Mouse (Mus musculus): ENCODE results near the gene Tmprss9. TPM values are rescaled to one million over a fixed set of nuclear protein-coding genes. Genes with fewer than 3 reads are reported as not detected.
"Not testable (repeated sequence)": the region's sequence is repeated elsewhere in the genome, so short reads cannot be mapped to it uniquely, and the experiment has no call there.

Tmprss9 gene
- total RNA-seq (2021), result not detected

DNA sequence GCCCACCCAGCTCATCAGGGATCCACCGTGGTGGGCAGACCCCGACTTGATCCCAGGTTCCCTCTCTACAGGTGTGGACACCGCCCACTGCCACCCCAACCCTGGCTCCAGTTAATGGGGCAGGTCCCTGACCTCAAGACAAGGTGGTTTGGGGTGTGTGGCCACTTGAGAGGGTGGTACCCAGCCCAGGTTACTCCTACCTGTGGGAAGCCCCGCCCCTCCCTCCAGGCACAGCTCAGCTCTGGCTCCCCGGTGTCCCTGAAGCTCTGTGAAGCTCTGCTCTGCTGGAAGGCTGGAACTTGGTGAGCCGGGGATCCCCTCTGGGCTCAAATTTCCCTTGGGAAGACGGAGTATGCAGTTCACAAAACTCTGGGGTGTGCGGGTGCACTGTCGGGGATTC is at the start of gene Tmprss9:
TSS of gene Tmprss9 (plus strand) at position 268 of the 400 bp plus-strand sequence.
- intact Hi-C loops (cut with DNase I), result no loop called here
- no peak for DNase-seq

DNA sequence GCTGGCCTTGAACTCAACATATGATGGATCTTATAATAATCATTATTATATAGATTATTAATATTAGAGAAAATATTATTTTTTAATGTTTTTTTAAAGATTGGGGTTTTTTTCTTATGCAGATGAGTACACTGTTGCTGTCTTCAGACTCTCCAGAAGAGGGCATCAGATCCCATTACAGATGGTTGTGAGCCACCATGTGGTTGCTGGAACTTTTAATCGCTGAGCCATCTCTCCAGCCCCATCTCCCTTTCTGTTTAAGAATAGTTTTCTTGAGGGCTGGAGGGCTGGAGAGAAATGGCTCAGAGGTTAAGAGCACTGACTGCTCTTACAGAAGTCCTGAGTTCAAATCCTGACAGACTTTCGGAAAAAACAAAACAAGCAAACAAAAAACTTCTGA is 49.7 kb upstream of the Tmprss9 start:
- intact Hi-C loops (cut with DNase I), result loop anchor here (1.0 kb wide), 2 partner anchors 53 to 58 kb away; no protein-coding TSS in a partner anchor
- DNase-seq, result no peak

DNA sequence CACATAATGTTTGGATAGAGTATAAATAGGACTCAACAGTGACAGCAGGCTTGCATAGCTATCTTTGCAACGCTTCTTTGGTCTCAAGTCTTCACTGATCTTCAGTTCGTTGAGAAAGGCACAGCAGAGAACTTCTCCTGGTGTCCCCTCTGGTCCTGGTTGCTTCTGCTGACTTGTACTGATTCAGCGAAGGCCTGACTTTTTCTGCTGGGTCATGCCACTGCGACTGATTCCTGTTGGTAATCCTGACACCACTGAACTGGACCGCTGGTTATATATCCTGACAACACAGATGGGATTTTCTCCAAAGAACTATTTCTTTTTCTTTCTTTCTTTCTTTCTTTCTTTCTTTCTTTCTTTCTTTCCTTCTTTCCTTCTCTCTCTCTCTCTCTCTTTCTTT is 49.1 kb upstream of the Tmprss9 start:
- intact Hi-C loops (cut with DNase I), result loop anchor here (1.0 kb wide), 2 partner anchors 53 to 58 kb away; no protein-coding TSS in a partner anchor
- DNase-seq, result no peak

DNA sequence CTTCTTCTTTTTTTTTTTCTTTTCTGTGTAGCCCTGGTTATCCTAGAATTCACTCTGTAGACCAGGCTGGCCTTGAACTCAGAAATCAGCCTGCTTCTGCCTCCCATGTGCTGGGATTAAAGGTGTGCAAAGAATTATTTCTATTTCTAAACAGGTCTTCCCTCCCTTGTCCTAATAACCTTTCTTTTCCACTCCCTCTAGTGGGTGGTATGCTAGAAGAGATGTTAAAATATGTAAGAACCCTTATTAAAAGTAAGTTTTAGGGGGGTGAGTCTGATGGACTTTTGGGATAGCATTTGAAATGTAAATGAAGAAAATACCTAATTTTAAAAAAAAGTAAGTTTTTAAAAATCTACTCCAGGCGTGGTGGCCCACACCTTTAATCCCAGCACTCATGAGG is 48.3 kb upstream of the Tmprss9 start:
- intact Hi-C loops (cut with DNase I), result no loop called here
- no peak for DNase-seq

DNA sequence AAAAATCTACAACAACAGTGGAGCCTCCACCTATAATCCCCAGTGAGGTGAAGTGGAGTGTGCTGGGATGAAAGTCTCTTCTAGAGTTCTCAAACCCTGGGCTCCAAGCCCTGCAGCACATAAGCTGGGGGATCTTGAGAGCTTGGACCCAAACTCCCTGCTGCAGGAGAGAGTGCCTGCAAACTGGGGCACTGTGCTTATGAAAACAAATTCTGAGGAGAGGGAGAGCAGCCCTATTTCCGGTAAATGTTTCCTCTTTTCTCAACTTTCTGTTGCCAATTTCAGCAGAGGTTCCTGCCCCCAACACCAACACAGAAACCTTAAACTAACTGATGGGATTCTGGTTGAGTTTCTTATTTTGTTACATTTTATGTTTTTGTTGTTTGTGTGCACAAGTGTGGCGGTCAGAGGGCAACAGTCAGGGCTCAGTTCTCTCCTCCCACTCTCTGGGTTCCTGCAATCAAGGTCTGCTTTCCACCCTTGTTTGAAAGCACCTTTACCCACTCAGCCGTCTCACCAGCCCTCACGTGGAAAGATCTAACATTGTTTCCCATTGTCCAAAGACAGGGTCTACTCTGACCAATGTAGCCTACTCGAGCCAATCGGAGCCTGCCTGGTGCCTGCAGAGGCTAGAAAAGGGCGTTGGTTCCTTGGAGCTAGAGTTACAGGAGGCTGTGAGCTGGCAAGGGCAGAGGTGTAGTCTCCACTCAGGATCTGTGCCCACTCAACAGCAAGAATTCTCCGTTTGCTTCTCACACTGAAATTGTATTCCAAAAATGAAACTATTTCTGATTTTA is 47.6 kb upstream of the Tmprss9 start:
- DNase-seq, result no peak
- intact Hi-C loops (cut with DNase I), result no loop called here

DNA sequence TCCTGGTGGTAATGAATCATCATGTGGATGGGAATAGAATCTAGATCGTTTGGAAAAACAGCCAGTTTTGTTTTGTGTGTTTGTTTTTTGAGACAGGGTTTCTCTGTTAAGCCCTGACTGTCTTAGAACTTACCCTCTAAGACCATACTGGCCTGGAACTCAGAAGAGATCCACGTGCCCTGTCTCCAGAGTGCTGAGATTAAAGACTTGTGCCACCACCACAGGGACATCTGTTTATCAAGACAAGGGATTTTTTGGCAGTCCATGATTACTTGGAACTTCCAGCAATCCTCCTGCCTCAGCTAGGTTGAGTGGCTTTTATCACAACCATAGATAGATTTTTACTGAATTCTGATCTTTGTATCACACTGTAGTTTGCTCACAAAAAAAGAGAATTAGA is 46.8 kb upstream of the Tmprss9 start:
- no peak for DNase-seq
- intact Hi-C loops (cut with DNase I), result loop anchor here (5.0 kb wide), 1 partner anchor 172 kb away; no protein-coding TSS in a partner anchor

DNA sequence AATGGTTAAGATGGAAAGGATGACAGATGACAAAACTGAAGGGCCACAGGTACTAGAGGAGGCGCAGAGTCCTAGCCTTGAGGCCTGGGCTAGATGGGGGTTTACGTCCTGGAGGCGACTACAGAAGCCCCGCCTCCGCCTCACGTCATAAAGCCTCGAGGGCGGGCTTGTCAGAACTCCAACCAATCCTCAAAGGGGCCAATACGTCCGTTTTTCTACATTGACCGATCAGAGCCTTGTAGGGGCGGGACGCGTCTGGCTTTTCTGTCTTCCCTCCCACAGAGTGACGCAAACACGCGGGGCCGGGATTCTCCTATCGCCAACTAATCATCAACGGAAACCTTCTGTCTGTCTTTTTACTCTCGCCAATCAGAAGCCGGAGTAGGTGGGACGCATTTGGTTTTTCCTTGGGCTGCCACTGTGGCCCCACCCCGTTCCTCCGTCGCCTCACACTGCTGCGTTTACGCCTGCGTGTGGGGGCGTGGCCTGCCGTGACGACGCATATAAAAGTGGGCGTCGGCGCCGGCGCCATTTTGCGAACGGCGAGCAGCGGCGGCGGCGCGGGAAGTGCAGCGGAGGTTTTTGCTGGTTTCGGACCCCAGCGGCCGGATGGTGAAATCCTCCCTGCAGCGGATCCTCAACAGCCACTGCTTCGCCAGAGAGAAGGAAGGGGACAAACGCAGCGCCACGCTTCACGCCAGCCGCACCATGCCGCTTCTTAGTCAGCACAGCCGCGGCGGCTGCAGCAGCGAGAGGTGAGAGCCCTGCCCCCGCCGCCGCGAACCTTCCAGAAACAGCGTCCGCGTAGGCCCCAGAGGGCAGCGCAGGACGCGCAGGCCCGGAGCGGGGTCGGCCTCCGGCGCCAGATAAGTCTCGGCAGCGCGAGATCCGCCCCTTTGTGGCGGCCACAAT is 45.2 kb upstream of the Tmprss9 start, which contains the start of gene Oaz1:
TSS of gene Oaz1 (plus strand) at position 506 of the 912 bp plus-strand sequence.
- intact Hi-C loops (cut with DNase I), result loop anchor here (2.0 to 5.0 kb wide), 2 partner anchors 26 to 171 kb away; no protein-coding TSS in a partner anchor
- peak; percentile 98 for DNase-seq

DNA sequence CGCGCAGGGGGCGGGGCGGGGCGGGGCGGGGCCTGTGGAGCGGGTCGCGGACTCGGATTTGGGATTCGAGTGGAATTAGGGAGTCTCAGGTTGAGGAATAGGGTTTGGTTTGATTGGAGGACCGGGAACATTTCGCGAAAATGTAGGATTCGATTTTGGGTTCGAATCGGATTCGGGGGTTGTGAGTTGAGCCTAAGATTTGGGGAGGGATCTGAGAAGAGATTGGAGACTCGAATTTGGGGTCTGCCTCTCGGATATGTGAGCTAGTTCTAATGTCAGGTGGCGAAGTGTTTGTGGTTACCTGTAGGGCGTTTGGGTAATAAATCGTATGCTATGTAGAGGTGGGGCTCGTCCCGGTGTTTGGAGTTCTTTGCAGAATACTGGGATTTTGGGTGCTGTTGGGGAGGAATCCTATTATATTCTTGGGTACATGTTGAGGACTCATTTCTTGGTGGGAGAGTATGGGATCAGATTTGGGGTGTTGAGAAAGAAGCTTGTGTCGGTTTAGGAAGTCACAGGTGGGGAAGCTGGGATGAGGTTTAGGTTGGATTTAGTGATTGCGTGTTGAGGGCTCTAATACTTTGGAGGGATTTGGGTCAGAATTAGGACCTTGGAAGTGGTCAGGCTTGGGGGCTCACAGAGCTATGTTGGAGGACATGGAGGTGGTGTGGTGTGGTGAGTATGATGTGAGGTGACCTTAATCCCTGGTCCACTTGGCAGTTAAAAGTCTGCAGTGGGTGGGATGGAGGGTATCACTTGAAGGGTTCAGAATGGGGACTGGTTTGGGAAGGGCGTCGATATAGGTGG is 44.4 kb upstream of the Tmprss9 start:
- intact Hi-C loops (cut with DNase I), result loop anchor here (2.0 to 5.0 kb wide), 2 partner anchors 26 to 170 kb away; no protein-coding TSS in a partner anchor
- no peak for DNase-seq

DNA sequence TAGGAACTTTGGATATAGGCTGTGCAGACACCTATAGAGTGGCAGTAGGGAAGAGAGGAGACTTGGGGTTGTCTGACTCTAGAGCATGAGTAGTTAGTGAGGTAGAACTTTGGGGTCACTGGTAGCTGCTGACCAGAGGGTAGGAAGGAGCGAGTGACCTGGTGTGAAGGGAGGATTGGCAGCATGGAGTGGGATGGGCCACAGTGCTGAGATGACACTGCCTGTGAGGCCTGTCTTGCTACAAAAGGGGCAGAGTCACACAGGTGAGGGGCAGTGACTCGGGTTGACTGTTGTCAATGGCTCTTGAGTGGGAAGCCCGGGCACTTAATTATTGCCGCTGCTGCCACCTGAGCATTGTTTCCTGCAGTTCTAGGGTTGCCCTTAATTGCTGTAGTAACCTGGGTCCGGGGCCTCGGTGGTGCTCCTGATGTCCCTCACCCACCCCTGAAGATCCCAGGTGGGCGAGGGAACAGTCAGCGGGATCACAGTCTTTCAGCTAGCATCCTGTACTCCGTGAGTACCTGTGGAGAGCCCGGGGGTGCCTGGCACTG is 43.7 kb upstream of the Tmprss9 start:
- DNase-seq, result no peak
- intact Hi-C loops (cut with DNase I), result loop anchor here (2.0 to 5.0 kb wide), 2 partner anchors 27 to 169 kb away; no protein-coding TSS in a partner anchor

DNA sequence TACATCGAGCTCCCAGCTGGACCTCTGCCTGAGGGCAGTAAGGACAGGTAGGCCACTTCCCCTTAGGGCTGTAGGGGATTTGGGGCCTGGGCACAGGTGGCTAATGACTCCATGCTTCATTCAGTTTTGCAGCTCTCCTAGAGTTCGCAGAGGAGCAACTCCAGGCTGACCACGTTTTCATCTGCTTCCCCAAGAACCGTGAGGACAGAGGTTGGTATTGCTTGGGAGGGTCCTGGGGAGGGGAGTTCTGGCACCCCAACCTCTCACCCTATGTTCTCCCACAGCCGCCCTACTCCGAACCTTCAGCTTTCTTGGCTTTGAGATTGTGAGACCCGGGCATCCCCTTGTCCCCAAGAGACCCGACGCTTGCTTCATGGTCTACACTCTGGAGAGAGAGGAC is 43.1 kb upstream of the Tmprss9 start:
- not testable (repeated sequence) for DNase-seq
- intact Hi-C loops (cut with DNase I), result loop anchor here (5.0 kb wide), 1 partner anchor 169 kb away; no protein-coding TSS in a partner anchor

DNA sequence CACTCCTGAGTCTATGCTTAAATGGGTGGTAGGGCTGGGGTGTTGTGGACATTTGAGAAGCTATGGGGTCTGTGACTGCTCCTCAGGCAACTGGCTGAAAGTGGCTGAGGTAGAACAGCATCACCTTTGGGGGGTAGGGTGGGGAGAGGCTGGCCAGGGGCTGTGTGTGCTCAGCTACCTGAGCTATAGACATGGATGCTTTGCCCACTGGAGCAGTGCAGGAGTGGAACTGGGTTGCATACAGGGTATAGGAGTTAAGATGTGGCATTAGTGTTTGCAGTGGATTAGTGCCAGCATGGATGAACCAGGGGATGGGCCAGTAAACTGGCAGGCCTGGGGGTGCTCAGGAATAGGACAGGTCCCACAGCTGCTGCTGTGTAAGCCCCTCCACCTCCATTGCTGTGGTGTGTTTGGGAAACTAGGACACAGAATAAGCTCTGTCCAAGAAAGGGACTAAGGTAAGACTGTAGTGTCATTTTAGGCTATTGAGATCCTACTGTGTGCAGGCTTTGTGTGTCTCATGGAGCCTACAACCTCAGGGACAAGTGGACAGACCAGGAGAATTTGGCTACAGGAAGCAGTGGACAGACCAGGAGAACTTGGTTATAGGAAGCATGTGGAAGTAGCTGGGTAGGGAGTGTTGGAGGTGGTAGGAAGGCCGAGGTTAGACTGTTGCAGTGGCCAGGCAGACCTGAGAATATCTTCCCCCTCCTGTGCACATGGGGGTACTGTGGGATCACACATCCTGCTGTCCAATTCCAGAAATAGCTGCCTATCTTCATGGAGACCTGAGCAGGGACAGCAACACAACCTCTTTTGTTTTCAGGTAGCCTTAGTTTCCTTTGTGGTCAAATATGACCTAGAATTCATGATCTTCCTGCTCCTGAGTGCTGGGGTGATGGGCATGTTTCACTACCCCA is 42.0 kb upstream of the Tmprss9 start:
- no peak for DNase-seq
- intact Hi-C loops (cut with DNase I), result loop anchor here (2.0 to 5.0 kb wide), 2 partner anchors 23 to 168 kb away; no protein-coding TSS in a partner anchor

DNA sequence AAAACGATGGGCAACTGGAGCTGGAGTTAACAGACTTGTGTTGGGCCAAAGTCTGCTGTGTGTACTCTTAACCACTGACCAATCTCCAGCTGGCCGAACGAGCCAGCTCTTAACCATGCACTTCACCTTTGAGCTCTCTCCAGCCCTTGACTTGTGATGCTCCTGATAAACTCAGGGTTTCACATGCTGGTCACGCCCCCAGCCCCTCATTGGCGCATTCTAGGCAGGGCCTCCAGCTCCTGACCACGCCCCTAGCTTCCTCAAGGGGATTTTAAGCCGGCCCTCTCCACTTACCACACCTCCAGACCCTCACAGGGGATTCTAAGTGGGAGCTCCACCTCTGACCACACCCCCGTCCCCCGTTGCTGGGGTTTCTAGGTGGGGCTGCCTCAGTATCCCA is 40.5 kb upstream of the Tmprss9 start:
- peak in 1 of 2 experiments; percentile 29 for DNase-seq
- intact Hi-C loops (cut with DNase I), result loop anchor here (2.0 kb wide), 1 partner anchor 22 kb away; no protein-coding TSS in a partner anchor

DNA sequence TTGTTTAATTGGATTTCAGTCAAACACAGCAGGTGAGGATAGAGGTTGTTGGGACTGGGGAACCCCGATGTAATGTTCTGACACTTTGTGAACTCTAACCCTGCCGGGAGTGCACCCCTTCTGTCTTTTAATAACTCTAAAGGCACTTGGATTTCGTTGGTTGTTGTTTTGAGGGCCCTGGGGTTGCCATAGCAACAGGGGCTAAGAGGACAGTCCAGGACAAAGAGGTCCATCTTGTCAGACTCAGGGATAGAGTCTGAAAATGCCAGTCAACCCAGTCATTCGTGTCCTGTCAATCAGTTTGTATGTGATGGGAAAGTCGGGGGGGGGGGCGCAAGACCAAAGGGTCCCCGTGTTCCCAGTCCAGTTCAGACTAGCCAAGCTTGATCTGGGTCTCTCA is 38.8 kb upstream of the Tmprss9 start:
- no peak for DNase-seq
- intact Hi-C loops (cut with DNase I), result no loop called here

DNA sequence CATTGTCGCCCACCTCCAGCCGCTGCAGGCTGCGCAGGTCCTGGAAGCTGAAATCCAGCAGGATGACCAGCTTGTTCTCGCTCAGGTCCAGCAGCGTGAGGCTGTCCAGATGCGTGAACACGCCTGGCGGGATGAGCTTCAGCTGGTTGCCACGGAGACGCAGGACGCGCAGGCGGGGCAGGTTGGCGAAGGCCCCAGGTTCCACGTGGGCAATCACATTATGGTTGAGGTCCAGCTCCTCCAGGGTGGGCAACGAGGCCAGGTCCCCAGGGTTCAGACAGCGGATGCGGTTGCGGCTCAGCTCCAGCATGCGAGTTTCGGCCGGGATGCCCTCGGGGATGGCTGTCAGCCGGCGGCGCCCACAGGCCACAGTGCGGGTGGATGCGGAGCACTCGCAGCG is 36.0 kb upstream of the Tmprss9 start:
- intact Hi-C loops (cut with DNase I), result no loop called here
- no peak for DNase-seq

DNA sequence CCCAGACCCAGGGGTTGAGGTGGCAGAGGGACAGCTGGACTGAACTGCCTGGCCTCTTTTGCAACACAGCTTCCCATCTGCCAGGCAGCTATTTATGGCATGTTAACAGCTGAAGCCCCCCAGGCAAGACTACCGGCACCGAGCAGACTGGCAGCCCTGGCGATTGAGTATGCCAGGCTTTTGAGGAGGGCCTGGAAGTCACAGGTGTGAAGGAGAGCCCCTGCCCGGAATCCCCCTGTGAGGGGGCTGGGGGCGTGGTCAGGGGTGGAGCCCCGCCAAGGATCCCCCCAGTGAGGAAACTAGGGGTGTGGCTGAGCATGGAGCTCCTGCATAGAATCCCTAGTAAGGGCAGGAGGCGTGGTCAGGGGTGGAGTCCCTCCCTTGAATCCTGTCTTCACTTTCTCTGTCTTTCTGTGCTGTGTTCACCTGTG is 34.7 kb upstream of the Tmprss9 start:
- intact Hi-C loops (cut with DNase I), result no loop called here
- no peak for DNase-seq

DNA sequence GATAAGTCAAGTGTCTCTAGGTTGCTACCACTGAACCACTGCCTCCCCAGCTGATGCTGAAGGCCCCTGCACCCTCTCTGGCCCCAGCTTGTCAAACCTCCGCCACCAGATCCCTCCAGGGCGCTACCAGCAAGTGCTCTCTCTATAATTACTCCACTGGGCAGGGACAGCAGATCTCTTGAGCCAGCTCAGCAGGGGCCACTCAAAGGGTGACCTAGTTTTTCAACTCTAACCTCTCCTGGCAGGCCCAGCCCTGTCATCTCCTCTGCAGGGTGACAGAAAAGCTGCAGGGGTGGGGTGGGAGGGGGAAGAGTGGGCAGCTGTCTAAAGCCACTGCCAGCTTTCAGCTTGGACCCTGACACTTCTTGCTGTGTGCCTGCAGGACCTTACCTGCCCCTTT is 33.8 kb upstream of the Tmprss9 start:
- intact Hi-C loops (cut with DNase I), result no loop called here

DNA sequence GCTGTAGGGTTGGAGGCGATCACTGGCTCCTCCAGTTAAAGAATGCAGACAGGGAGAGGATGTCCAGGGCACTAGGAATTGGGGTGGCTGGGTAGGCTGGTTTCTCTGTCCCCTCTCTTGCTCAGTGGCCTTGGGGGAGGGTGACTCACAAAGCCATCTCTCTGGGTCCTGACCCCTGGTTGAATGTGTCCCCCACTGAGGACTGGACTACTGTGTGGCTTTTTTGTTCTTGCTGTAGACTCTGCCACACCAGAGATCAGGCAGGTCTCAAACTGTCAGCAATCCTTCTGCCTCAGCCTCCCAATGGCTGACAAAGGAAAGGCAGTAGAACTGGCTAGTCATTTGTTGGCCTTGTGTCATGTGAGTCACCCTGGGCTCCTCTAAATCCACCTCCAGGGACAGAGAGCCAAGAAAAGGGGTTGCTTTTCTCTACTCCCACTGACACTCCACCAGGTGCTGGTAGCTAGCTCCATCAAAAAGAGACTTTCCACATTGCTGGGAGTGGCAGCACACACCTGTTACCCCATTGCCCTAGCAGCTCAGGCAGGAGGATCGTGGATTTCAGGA is 33.2 kb upstream of the Tmprss9 start:
- no peak for DNase-seq
- intact Hi-C loops (cut with DNase I), result no loop called here

More for the DNA sequence above, 33.8 kb upstream of the Tmprss9 start:
- DNase-seq, result peak in 1 of 2 experiments; percentile 33

DNA sequence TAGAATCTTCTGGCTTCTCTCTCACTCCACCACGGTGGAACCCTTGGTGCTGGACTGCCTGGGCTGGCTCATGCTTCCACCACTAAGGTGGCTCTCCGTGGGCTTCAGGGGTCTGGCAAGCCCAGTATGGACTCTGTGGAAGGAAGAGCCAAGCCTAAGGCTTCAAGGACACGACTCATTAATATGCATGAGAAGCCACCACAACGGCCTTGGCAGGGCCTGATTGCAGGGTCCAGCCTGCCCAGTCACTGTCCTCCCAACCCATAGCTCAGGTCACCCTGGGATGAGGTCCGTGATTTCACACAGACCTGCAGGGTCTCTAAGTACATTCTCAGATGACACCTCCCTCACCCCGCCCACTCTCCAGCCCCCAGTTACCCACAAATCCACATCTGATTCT is 31.8 kb upstream of the Tmprss9 start:
- DNase-seq, result no peak
- intact Hi-C loops (cut with DNase I), result no loop called here

All from heart, postnatal 36 days (tissue).